Mouse (Mus musculus) splenic B cell, adult 2 months (primary cell): ENCODE results near the gene Flt1.

Experiments
- DNase-seq: peaks from one replicate; pipeline ENCODE4 v3.0.0-alpha.2; 2011; ENCODE audit warnings: low read depth, low spot score
- H3K27me3 ChIP-seq: 2 replicates; pipeline ENCODE4 v1.6.1; 2012; ENCODE audit warnings: mild to moderate bottlenecking, low read length, moderate library complexity, mixed read lengths; ENCODE audit not compliant: control insufficient read depth, poor library complexity, insufficient read depth, severe bottlenecking
- H3K36me3 ChIP-seq: 2 replicates; pipeline ENCODE4 v1.6.1; 2012; ENCODE audit warnings: mild to moderate bottlenecking, low read length, moderate library complexity, mixed read lengths; ENCODE audit not compliant: control insufficient read depth, poor library complexity, insufficient read depth, severe bottlenecking

Flt1 gene

GRCm38 (mm10) chr5:147539815-147540214 is 186.0 kb downstream of the Flt1 start:
- peaks cover 15% of the 10 kb centered on the region for H3K36me3 ChIP-seq
- no peaks in the 10 kb centered on the region for H3K27me3 ChIP-seq
- no peak for DNase-seq

DNA sequence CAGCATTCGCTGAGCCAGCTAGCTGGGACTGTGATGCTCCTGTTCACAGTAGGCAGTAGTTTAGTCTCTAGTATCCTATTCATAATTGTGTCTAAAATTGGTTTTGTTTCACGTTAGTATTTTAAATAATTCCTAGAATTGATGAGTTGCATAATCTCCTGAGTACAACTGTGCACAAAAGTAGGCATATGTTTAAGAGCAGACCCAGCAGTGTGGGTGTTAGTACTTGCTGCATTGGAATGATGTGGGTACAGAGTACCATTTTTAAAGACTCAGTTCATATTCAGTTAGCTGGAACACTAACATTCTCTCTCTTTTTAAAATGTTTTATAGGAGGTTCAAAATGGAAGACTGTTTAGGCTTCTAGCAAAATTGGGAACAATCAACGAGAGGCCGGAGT is 186.4 kb downstream of the Flt1 start:
- DNase-seq: no peak
- H3K36me3 ChIP-seq: peaks cover 15% of the 10 kb centered on the region

DNA sequence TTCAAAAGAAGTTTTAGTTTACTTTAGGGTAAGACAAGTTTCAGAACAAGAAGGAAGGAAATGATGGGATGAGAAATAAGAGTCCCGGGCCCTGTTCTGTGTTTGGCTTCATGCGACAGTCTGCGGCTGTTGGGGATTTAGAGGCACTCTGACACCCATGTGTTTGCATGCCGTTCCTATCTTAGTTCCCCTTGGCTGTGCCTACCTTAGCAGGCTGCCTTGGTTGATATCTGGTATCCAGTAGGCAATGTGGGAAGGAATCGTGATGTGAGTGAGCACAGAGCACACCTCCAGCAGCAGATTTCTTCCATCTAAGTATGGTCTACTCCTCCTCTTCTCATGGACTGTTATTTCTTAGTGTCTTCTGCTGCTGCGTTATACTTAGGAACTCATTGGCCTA is 193.8 kb downstream of the Flt1 start:
- DNase-seq: no peak
- no peaks in the 10 kb centered on the region for H3K27me3 ChIP-seq
- peaks cover 16% of the 10 kb centered on the region for H3K36me3 ChIP-seq

More for the DNA sequence above, 186.4 kb downstream of the Flt1 start:
- H3K27me3 ChIP-seq: no peaks in the 10 kb centered on the region

DNA sequence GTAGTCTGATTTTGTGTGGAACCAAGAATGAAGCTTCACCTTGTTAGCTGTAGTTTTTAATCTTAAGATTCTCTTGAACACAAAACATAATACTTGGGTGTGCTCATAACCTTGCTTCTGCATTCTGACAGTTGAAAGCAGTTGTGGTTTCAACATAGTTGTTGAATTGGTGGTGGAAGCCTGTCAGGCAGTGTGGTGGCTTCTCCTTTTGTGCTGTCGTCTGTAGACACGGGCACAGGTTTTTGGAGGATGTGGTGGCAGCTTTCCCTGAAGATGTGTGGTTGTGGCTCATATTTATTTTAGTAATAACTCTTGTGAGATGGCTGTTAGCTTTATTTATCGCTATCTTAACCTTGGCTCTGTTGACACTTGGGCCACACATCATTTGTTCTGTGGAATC is 198.0 kb downstream of the Flt1 start:
- Histone ChIP-seq H3K36me3 (peaks cover 23% of the 10 kb centered on the region), H3K27me3 (no peaks in the 10 kb centered on the region)
- peak; percentile 46 for DNase-seq

DNA sequence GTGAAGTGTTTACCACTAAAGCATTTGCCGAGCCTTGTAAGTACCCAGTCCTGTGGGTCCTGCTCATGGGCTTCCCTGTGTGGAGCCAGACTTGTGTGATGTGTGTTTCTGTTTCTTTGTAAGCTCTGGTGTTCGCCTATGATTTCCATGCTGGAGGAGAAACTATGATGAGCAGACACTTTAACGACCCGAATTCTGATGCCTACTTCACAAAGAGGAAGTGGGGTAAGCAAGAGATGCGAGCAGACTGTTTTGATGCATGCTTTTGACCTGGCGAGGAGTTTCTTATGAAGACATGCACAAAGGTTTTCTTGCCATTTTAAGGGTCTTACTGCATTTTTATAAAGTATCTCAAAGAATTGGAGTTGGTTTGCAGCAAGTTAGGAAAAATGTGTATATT is 198.8 kb downstream of the Flt1 start:
- Histone ChIP-seq H3K36me3 (peaks cover 22% of the 10 kb centered on the region), H3K27me3 (no peaks in the 10 kb centered on the region)
- peak; percentile 30 for DNase-seq
